Mouse (Mus musculus) neutrophil, adult 59 days (primary cell): ENCODE results near the gene Phf23. TPM values are rescaled to one million over a fixed set of nuclear protein-coding genes. Genes with fewer than 3 reads are reported as not detected.

Experiments used
- total RNA-seq, 2 experiments: library from RNA; stranded (reverse); gene quantifications; 1 replicate in 1 of 2; 2 replicates in 1 of 2; pipeline ENCODE4 v1.2.4; 2023

Phf23 gene
- total RNA-seq, result 10 to 100 TPM; 43.3 to 47.1 TPM

DNA sequence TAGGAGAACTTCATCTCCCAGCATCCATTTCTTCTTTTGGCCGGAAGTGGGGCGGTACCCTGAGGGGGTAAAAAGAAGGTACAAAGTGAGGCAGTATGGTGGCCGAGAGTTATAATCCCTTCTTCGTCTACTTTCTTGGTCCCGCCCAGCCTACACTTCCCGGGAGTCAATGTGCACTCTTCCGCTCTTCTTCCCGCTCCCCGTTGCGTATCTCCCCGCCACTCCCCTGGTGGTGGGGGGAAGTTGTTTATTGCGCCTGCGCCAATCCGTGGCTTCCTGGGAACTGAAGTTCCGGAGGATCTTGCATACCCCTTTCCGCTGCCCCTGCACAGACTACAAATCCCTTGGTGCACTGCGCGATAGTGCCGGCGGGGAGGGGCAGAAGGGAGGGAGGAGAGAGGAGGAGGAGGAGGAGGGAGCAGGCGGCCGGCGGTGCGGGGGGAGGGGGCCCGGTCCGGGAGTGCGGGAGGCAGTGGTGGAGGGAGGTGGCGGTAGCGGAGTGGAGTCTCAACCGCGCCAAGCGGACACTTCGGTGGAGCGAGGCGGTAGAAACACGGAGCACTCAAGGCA lies at the start of gene Phf23:
TSS of gene Phf23 (plus strand) at position 387 of the 570 bp plus-strand sequence.

GRCm38 (mm10) chr11:69948066-69948762 lies 47.4 kb upstream of the Phf23 start, which contains the start of gene Slc2a4:
Gene Slc2a4 (minus strand): TSS chr11:69948188.

DNA sequence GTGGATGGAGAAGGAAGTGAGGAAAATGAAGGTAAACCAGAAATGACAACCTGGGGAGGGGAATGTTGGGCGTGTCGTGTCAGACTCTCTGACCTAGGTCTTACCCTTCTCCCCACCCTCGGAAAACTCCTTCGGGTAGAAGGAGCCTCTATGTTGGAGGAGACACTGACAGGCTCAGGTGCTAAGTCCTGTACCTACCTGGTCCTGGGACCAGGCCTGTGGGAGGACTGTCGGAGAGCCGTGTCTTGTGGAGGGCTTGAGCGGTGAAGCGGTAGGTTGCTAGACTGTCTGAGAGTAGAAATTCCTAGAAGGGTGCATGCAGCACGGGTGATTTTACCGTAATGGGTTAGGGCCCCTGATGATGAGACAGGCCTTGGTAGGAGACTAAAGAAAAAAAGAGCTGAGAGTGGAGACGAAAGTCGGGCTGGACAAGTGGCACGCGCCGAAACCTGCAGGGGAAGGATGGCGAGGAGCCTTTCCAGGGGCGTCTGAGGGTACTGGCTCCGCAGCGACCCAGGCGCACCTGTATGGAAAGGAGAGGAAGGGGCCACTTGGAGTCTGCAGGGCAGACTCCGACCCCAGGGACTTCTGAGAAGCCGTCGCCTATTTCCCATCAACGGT lies 30.8 kb upstream of the Phf23 start, which contains the start of gene Cldn7:
TSS of gene Cldn7 (plus strand) at position 130 of the 621 bp plus-strand sequence.

GRCm38 (mm10) chr11:69981141-69981762 lies 14.3 kb upstream of the Phf23 start, which contains the start of gene Ctdnep1:
Gene Ctdnep1 (plus strand): TSS chr11:69981156.

DNA sequence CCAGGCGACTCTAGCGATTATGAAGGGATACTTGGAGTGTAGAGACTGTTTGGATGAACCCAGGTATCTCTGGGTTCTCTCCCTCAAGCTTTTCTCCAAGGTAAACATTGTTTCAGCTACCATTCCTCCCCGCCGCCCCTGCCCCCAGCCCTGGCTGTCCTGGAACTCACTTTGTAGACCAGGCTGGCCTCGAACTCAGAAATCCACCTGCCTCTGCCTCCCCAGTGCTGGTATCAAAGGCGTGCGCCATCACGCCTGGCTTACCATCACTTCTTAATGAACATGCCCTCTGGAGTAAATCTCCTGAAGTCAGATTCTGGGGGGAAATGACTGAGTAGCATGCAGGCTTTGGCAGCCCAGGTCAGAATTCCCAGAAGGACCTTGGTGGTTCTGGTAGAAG lies 13.4 kb upstream of the Phf23 start, which contains the start of gene Elp5:
TSS of gene Elp5 (minus strand) at position 293 of the 400 bp plus-strand sequence.

DNA sequence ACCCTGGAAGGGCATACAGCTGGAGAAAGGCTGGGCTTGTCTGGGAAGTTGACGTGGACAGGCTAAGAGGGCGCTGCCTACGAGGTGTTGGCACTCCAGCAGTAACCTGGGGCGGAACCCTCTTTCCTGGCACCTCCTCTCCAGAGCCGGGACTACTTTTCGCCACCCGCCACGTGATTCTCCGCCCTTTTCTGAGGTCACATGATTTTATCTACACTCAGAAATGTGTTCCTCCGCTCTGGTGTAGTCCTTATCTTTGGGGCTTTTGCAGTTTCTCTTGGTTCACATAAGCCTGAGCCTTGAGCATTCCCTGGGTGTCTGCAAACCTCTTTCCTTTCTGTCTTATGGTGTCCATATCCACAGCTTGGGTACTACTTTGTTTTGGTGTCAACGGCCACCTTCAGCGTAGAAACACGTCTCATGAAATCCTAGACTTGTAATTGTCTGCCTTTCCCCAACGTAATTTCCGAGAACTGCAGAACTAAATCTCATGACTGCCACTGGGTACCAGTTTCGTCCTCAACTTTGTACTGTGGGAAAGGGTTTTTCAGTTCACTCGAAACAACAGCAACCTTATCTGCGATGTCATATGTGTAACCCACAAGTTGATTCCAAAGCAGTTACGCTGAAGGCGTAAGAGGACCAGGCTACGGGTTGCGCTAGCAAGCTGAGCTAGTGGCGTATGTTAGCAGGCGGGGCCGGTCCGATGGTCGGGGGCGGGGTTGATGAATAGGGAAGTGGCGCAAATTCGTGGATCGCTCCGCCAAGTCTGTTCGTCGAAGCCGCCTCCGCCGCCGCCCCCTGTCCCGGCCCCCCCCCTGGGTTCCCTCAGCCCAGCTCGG lies 4.5 kb upstream of the Phf23 start, which contains the start of gene Gabarap:
TSS of gene Gabarap (plus strand) at position 294 of the 842 bp plus-strand sequence.

GRCm38 (mm10) chr11:70000396-70000898 lies 4.9 kb downstream of the Phf23 start, which contains the start of gene Dvl2:
Gene Dvl2 (plus strand): TSS chr11:70000595.

GRCm38 (mm10) chr11:70014880-70015558 lies 19.4 kb downstream of the Phf23 start, which contains the start of gene Acadvl:
Gene Acadvl (minus strand): TSS chr11:70015411.

GRCm38 (mm10) chr11:70016669-70017068 lies 21.1 kb downstream of the Phf23 start, which contains the start of gene Dlg4:
Gene Dlg4 (plus strand): TSS chr11:70016942.

Other genes with a start within 250 kb of the Phf23 start
- gene Polr2a, start 237.1 kb upstream of the Phf23 start, total RNA-seq, result 10 to 100 TPM; 81.5 to 86.5 TPM
- gene Slc35g3, start 233.8 kb upstream of the Phf23 start, total RNA-seq, result not detected
- 1 to 10 TPM; 2.8 to 2.9 TPM for gene Zbtb4, start 229.9 kb upstream of the Phf23 start, total RNA-seq
- gene Chrnb1, start 199.8 kb upstream of the Phf23 start, total RNA-seq, result 1 to 10 TPM in 1 of 2 experiments, under 1 TPM in 1; 0.86 to 1.8 TPM
- under 1 TPM in 1 of 2 experiments, not detected in 1; 0.11 TPM for gene Fgf11, start 193.9 kb upstream of the Phf23 start, total RNA-seq
- gene Tmem102, start 190.2 kb upstream of the Phf23 start, total RNA-seq, result not detected
- gene Gm39566, start 180.5 kb upstream of the Phf23 start, total RNA-seq, result not detected
- not detected for gene Spem2, start 177.3 kb upstream of the Phf23 start, total RNA-seq
- gene Spem1, start 173.6 kb upstream of the Phf23 start, total RNA-seq, result not detected
- gene Nlgn2, start 158.0 kb upstream of the Phf23 start, total RNA-seq, result 1 to 10 TPM; 1.5 to 1.8 TPM
- gene Tmem256, start 157.3 kb upstream of the Phf23 start, total RNA-seq, result 100 to 1,000 TPM in 1 of 2 experiments, 10 to 100 TPM in 1; 99.9 to 101 TPM
- gene Plscr3, start 149.4 kb upstream of the Phf23 start, total RNA-seq, result 10 to 100 TPM; 34.4 to 38.0 TPM
- not detected for gene Tnk1, start 137.0 kb upstream of the Phf23 start, total RNA-seq
- not detected for gene Tmem95, start 117.8 kb upstream of the Phf23 start, total RNA-seq
- gene Kctd11, start 114.4 kb upstream of the Phf23 start, total RNA-seq, result 1 to 10 TPM; 8.4 to 8.8 TPM
- 100 to 1,000 TPM; 261 to 285 TPM for gene Acap1, start 100.2 kb upstream of the Phf23 start, total RNA-seq
- 1 to 10 TPM in 1 of 2 experiments, under 1 TPM in 1; 0.95 to 1.9 TPM for gene 2810408A11Rik, start 94.8 kb upstream of the Phf23 start, total RNA-seq
- 10 to 100 TPM; 17.9 to 18.5 TPM for gene Neurl4, start 94.7 kb upstream of the Phf23 start, total RNA-seq
- 10 to 100 TPM; 75.4 to 79.7 TPM for gene Gps2, start 81.9 kb upstream of the Phf23 start, total RNA-seq
- 100 to 1,000 TPM; 498 to 503 TPM for gene Eif5a, start 73.8 kb upstream of the Phf23 start, total RNA-seq
- not detected for gene Ybx2, start 60.0 kb upstream of the Phf23 start, total RNA-seq
- gene Slc2a4, start 47.6 kb upstream of the Phf23 start, total RNA-seq, result under 1 TPM; 0.55 to 0.60 TPM
- gene Cldn7, start 31.0 kb upstream of the Phf23 start, total RNA-seq, result not detected
- 10 to 100 TPM; 65.2 to 68.4 TPM for gene Ctdnep1, start 14.6 kb upstream of the Phf23 start, total RNA-seq
- 10 to 100 TPM; 25.3 to 27.8 TPM for gene Elp5, start 13.3 kb upstream of the Phf23 start, total RNA-seq
- 100 to 1,000 TPM; 537 TPM for gene Gabarap, start 4.6 kb upstream of the Phf23 start, total RNA-seq
- 10 to 100 TPM; 17.5 to 21.4 TPM for gene Dvl2, start 4.8 kb downstream of the Phf23 start, total RNA-seq
- gene Acadvl, start 19.6 kb downstream of the Phf23 start, total RNA-seq, result 10 to 100 TPM; 34.6 to 40.2 TPM
- gene Dlg4, start 21.2 kb downstream of the Phf23 start, total RNA-seq, result 1 to 10 TPM; 5.7 to 6.7 TPM
- not detected for gene Asgr1, start 58.3 kb downstream of the Phf23 start, total RNA-seq
- gene Asgr2, start 96.9 kb downstream of the Phf23 start, total RNA-seq, result under 1 TPM in 1 of 2 experiments, not detected in 1; 0.42 TPM
- 10 to 100 TPM; 11.4 to 12.2 TPM for gene Mgl2, start 134.6 kb downstream of the Phf23 start, total RNA-seq
- 10 to 100 TPM; 13.5 to 18.3 TPM for gene Clec10a, start 160.4 kb downstream of the Phf23 start, total RNA-seq
- gene Slc16a11, start 217.0 kb downstream of the Phf23 start, total RNA-seq, result not detected
- 1 to 10 TPM; 1.3 to 1.7 TPM for gene Slc16a13, start 225.3 kb downstream of the Phf23 start, total RNA-seq
- under 1 TPM in 1 of 2 experiments, not detected in 1; 0.13 TPM for gene Bcl6b, start 234.0 kb downstream of the Phf23 start, total RNA-seq
- gene 0610010K14Rik, start 242.1 kb downstream of the Phf23 start, total RNA-seq, result 10 to 100 TPM; 39.0 to 42.3 TPM
- gene Gm21988, start 244.1 kb downstream of the Phf23 start, total RNA-seq, result 1 to 10 TPM; 3.8 to 6.1 TPM
- 100 to 1,000 TPM; 105 to 118 TPM for gene Rnasek, start 244.1 kb downstream of the Phf23 start, total RNA-seq